Mouse (Mus musculus): ENCODE measurements around the gene Dock6. TPM values are rescaled to one million over a fixed set of nuclear protein-coding genes. Genes with fewer than 3 reads are reported as not detected.
A peak's percentile ranks its signal among the peaks of the same experiment; 100 is the strongest.
"Not testable (repeated sequence)": the region's sequence is repeated elsewhere in the genome, so short reads cannot be mapped to it uniquely, and the experiment has no call there.

Dock6 gene
- polyA plus RNA-seq, 1 experiment from 2014 or later: 18.9 TPM

DNA sequence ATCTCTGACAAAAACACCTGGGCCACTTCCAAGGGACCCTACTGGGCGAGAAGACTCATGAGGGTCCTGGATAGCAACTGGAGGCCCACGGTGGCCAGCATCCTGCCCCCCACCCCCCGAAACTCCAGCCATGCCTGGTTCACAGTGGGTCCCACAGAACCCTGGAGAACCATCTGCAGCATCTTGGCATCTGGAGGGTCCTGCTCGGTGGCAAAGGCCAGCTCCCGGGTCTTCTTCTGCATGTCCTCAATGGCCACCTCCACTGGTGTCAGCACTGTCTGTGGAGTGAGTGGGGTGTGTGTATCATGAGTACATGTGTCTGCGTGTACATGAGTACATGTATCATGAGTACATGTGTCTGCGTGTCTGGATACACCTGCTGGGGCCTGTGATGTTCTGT lies 50.8 kb downstream of the Dock6 start:
- Histone ChIP-seq H3K4me2 (no peak overlapping the region), H3K4me1 (peaks cover 20% of the 10 kb centered on the region), H3K9ac (no peak overlapping the region), H3K27me3 (peaks cover 3% of the 10 kb centered on the region; the same call in 1 of the 2 replicates), H3K4me3 (replicated peaks) (no peak overlapping the region), H3K36me3 (replicated peaks) (no peaks in the 10 kb centered on the region), H3K9me3 (no peaks in the 10 kb centered on the region), H3K27ac (no peak overlapping the region)
- WGBS: 93% methylated on average over 7 of the region's 7 CpGs
- no peak for ATAC-seq (ENCODE audit: low FRiP score)

DNA sequence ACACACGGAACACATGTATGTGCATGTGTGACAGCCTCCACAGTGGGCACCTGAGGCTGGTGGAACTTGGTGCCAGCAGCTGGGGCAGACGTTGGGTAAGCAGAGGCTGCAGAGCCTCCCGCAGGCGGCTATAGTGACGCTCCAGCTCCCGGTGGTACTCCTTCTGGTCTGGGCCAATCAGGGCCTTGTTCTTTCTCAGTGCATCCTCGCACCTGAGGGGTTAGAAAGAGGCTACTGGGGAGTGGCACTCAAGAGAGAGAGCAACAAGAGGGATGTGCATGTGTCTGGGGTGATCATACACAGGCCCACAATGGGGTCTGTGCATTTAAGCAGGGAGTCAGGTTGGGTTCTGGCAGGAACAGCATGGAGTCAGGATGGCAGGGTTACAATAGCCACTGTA lies 51.3 kb downstream of the Dock6 start:
- Histone ChIP-seq H3K27me3 (peaks cover 3% of the 10 kb centered on the region; the same call in 1 of the 2 replicates), H3K4me2 (no peak overlapping the region), H3K9ac (no peak overlapping the region), H3K9me3 (no peaks in the 10 kb centered on the region), H3K27ac (no peak overlapping the region), H3K36me3 (replicated peaks) (no peaks in the 10 kb centered on the region), H3K4me3 (replicated peaks) (no peak overlapping the region), H3K4me1 (peaks cover 25% of the 10 kb centered on the region)
- ATAC-seq (ENCODE audit: low FRiP score): no peak
- 78% methylated on average over 7 of the region's 7 CpGs for WGBS

DNA sequence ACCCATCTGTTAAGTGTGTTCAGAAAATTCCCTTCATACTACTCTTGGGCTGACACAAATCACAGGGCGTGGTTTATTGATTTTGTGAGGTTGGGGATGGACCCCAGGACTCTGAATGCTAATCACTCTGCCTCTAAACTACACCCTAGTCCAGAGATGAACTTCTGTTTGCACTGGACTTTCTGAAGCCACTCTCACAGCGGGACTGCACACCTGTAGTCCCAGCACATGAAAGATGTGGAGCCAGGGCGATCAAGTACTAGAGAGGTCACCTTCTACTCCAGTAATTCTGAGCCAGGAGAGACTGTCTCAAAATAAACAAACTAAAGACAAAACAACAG lies 53.5 kb downstream of the Dock6 start:
- peaks cover 7% of the 10 kb centered on the region for H3K36me3 ChIP-seq (replicated peaks)
- H3K9me3 ChIP-seq: no peaks in the 10 kb centered on the region
- H3K4me2 ChIP-seq: peak overlapping the region; percentile 88
- no peak overlapping the region for H3K9ac ChIP-seq
- peak overlapping the region; percentile 74 for H3K4me3 ChIP-seq (replicated peaks)
- H3K4me1 ChIP-seq: peaks cover 22% of the 10 kb centered on the region
- ATAC-seq (ENCODE audit: low FRiP score): no peak
- peaks cover 3% of the 10 kb centered on the region; the same call in 1 of the 2 replicates for H3K27me3 ChIP-seq
- H3K27ac ChIP-seq: peak overlapping the region; percentile 75; the same call in 1 of the 2 replicates
- WGBS: 49% methylated on average over 3 of the region's 3 CpGs

DNA sequence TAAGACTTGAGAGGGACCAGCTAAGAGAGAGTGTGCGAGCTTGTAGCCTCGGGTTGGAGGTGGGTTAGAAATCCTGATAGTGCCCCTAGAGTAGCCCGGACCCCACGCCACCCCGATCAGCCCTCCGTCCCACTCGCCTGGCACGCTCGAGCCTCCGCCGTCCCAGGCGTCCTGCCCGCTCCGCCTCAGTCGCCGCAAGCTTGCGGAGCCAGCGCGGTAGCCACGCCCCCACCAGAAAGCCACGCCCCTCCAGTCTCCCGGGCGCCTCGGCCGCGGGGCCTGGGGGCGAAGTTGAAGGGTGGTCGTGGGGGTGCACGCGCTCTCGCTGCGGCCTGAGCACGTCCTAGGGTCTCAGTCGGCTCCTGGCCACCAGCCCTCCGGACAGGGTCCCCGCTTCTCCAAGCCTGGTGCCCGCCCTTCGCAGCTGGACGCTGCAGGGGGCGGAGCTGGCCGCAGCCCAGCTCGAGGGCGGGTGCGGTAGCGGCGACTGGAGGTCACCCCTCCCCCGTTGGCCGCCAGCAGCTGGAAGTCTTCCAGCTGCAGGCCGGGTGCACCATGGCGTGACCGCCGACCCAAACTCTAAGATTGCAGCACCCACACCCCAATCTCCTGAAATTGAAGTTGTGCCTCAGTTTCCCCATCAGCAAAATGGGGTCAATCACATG lies 54.0 kb downstream of the Dock6 start, which contains the start of gene Kank2:
Gene Kank2, minus strand, starts transcription at position 400 of the 665 bp plus-strand sequence.
- ATAC-seq (ENCODE audit: low FRiP score): peak; percentile 87
- Histone ChIP-seq H3K9me3 (no peaks in the 10 kb centered on the region), H3K4me1 (peaks cover 22% of the 10 kb centered on the region), H3K27ac (peak within 1 kb of the TSS; percentile 75), H3K9ac (peak within 1 kb of the TSS; percentile 72), H3K4me2 (peak within 1 kb of the TSS; percentile 88), H3K27me3 (peaks cover 3% of the 10 kb centered on the region; the same call in 1 of the 2 replicates), H3K36me3 (replicated peaks) (peaks cover 12% of the 10 kb centered on the region), H3K4me3 (replicated peaks) (peak within 1 kb of the TSS; percentile 74)
- under 1% methylated on average over 51 of the region's 52 CpGs for WGBS

DNA sequence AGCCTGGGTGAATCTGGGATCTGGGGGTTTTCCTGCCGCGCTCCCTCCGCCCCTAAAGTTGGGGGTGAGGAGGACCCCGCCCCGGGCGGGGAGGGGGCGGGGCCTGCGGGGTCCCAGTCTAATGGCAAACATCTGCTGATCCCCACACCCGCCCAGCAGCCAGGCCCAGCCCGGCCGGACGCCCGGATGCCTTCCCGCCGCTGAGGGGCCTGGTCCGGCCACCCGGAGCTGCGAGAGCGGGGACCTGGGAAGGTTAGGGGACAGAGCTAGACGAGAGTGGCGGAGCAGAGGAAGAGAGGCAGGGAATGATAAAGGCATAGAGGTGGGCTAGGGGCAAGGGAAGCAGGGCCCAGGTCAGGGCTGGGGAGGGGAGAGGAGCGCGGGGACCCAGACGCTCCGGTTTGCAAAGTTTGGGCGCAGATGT lies 54.5 kb downstream of the Dock6 start:
- ATAC-seq (ENCODE audit: low FRiP score): peak; percentile 50
- Histone ChIP-seq H3K9ac (peak overlapping the region; percentile 72), H3K4me2 (peak overlapping the region; percentile 88), H3K27me3 (peaks cover 3% of the 10 kb centered on the region; the same call in 1 of the 2 replicates), H3K4me3 (replicated peaks) (peak overlapping the region; percentile 74), H3K9me3 (no peaks in the 10 kb centered on the region), H3K4me1 (peaks cover 22% of the 10 kb centered on the region), H3K36me3 (replicated peaks) (peaks cover 14% of the 10 kb centered on the region), H3K27ac (peak overlapping the region; percentile 75)
- 0% methylated on average over 23 of the region's 26 CpGs for WGBS

DNA sequence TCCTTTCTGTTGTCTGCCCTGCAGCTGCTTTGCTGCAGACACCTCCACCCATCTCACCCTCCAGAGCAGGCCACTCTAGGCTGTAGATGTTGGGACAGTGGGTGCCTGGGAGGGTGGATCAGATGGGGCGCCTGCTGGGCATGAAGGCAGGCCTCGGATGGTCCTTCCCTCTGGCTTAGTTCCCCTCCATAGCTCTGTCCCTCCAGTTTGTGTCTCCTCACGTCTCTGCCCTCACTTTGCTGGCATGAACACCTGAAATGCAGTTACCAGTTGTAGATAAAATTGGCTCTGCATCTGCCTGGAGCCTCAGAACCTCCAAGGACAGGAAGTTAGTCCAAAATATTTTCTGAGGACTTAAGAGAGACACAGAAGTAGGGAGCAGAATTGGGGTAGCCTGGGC lies 55.5 kb downstream of the Dock6 start:
- Histone ChIP-seq H3K9me3 (no peaks in the 10 kb centered on the region), H3K4me2 (no peak overlapping the region), H3K4me1 (peaks cover 22% of the 10 kb centered on the region), H3K27me3 (peaks cover 3% of the 10 kb centered on the region; the same call in 1 of the 2 replicates), H3K4me3 (replicated peaks) (no peak overlapping the region), H3K36me3 (replicated peaks) (peaks cover 14% of the 10 kb centered on the region), H3K27ac (no peak overlapping the region), H3K9ac (no peak overlapping the region)
- 74% methylated on average over 3 of the region's 3 CpGs for WGBS
- ATAC-seq (ENCODE audit: low FRiP score): no peak

DNA sequence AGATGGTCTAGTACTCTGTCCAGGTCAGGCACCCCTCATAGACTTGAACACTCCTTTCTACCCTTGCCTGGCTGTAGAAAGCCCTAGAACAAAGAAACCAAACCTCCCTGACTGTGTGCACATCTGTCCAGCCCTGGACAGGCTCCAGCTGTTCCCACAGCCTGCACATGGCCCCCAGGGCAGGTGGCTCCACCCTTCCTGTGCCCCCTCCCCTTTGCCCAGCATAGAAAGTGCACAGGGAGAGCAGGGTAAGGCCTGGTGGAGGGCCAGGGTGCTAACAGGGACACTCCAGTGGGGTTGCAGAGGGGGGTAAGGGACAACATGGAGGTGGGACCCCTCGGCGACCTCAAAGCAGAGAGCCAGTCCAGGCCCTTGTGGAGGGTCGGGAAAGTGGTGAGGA lies 56.2 kb downstream of the Dock6 start:
- WGBS: 64% methylated on average over 3 of the region's 3 CpGs
- Histone ChIP-seq H3K4me2 (no peak overlapping the region), H3K36me3 (replicated peaks) (peaks cover 14% of the 10 kb centered on the region), H3K9ac (no peak overlapping the region), H3K27me3 (peaks cover 3% of the 10 kb centered on the region; the same call in 1 of the 2 replicates), H3K4me1 (peaks cover 22% of the 10 kb centered on the region), H3K9me3 (no peaks in the 10 kb centered on the region), H3K27ac (no peak overlapping the region), H3K4me3 (replicated peaks) (no peak overlapping the region)
- no peak for ATAC-seq (ENCODE audit: low FRiP score)

DNA sequence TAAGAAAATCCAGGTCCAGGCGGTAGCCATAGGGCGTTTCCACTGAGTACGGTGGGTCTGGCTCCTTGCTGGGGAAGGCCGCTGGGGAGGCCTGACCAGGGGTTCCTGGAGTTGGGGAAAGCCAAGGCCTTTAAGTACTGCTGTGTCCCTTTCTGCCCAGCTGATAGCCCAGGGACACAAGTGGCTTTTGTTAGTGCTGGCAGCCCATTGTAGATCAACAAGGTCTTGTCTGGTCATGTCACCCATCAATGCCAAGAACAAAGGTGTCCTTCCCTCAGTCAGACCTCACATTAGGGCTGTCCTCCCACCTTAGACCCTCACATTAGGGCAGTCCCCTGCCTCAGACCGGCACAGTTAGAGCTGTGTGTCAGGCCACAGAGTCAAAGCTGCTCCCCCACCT lies 56.9 kb downstream of the Dock6 start:
- Histone ChIP-seq H3K27me3 (peaks cover 3% of the 10 kb centered on the region; the same call in 1 of the 2 replicates), H3K9me3 (no peaks in the 10 kb centered on the region), H3K4me2 (no peak overlapping the region), H3K4me1 (peaks cover 22% of the 10 kb centered on the region), H3K4me3 (replicated peaks) (no peak overlapping the region), H3K9ac (no peak overlapping the region), H3K36me3 (replicated peaks) (peaks cover 14% of the 10 kb centered on the region), H3K27ac (no peak overlapping the region)
- no peak for ATAC-seq (ENCODE audit: low FRiP score)
- 83% methylated on average over 5 of the region's 5 CpGs for WGBS

DNA sequence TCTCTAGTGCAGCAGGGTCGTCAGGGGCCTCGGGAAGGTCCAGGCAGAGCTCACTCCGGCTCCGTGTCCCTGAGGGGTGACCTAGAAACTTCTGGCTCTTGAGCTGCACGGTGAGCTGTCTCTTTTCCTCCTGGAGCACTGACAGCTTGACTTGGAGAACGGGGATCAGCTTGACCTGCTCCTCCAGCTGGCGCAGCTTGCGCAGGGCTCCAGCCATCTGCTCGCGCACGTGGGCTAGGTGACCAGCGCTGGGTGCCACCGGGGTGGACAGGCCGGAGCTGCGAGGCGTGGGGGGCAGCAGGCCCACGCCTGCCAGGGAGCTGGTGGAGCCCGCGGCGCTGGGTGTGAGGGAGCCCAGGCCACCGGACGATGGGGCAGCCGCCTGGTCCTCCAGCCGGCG lies 57.5 kb downstream of the Dock6 start:
- Histone ChIP-seq H3K4me2 (no peak overlapping the region), H3K27ac (no peak overlapping the region), H3K9me3 (no peaks in the 10 kb centered on the region), H3K9ac (no peak overlapping the region), H3K27me3 (peaks cover 3% of the 10 kb centered on the region; the same call in 1 of the 2 replicates), H3K4me3 (replicated peaks) (no peak overlapping the region), H3K4me1 (peaks cover 22% of the 10 kb centered on the region), H3K36me3 (replicated peaks) (peaks cover 14% of the 10 kb centered on the region)
- no peak for ATAC-seq (ENCODE audit: low FRiP score)
- WGBS: 95% methylated on average over 25 of the region's 25 CpGs

DNA sequence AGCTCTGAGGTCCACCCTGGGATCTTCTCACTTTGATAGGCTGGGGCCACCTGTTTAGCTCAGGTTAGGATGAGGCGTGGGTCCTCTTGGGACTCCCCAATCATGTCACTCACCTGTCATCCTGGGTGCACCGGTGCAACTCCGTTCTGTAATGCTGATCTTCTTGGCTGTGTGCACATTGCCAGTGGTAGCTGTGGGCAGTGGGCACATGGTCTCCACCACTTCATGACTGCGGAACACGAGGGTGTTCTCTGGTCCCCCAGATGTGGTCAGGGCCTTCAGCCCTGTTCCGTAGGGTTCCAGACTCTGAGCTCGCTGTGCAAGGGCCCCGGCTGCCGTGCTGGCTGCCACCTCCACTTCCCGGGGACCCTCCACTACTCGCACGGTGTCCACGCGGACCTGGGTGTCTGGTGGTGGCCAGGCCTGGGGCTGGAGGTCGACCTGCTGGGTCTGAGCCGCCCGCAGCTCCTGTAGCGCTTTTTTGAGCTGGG lies 58.0 kb downstream of the Dock6 start:
- no peak overlapping the region for H3K27ac ChIP-seq
- no peaks in the 10 kb centered on the region for H3K9me3 ChIP-seq
- H3K4me2 ChIP-seq: no peak overlapping the region
- peaks cover 22% of the 10 kb centered on the region for H3K4me1 ChIP-seq
- 96% methylated on average over 18 of the region's 18 CpGs for WGBS
- ATAC-seq (ENCODE audit: low FRiP score): no peak
- H3K9ac ChIP-seq: no peak overlapping the region
- peaks cover 14% of the 10 kb centered on the region for H3K36me3 ChIP-seq (replicated peaks)
- peaks cover 3% of the 10 kb centered on the region; the same call in 1 of the 2 replicates for H3K27me3 ChIP-seq
- H3K4me3 ChIP-seq (replicated peaks): no peak overlapping the region

DNA sequence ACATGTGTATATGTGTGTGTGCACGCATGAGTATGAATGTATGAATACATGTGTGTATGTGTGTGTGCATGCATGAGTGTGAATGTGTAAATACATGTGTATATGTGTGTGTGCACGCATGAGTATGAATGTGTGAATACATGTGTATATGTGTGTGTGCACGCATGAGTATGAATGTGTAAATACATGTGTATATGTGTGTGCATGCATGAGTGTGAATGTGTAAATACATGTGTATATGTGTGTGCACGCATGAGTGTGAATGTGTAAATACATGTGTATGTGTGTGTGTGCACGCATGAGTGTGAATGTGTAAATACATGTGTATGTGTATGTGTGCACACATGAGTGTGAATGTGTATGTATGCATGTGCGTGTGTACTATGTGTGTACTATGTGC lies 58.9 kb downstream of the Dock6 start:
- H3K4me2 ChIP-seq; H3K4me3 ChIP-seq (replicated peaks); H3K9ac ChIP-seq; H3K9me3 ChIP-seq; ATAC-seq (ENCODE audit: low FRiP score); H3K27ac ChIP-seq; H3K27me3 ChIP-seq: not testable (repeated sequence)
- Histone ChIP-seq H3K36me3 (replicated peaks) (peaks cover 17% of the 10 kb centered on the region), H3K4me1 (peaks cover 18% of the 10 kb centered on the region)
- WGBS: 97% methylated on average over 6 of the region's 6 CpGs

DNA sequence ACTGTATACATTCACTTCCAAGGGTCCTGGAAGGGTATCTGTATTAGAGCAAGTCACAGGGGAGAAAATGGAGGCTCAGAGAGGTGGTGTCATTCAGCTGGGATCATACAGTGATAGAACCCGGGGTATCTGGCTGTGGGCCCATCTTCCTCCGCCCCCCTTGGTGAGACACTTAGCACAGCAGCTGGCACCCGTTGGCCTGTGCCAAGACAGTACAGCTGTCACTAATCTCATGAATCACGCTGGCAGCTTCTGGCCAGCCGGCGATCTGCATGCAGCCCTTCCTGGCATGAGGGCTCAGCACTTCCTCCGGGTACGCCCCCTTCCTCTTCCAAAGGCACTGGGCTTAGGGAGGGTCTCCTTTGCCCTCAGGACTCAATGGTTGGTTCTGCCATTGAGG lies 59.8 kb downstream of the Dock6 start:
- no peak overlapping the region for H3K4me3 ChIP-seq (replicated peaks)
- 83% methylated on average over 8 of the region's 8 CpGs for WGBS
- peaks cover 17% of the 10 kb centered on the region for H3K36me3 ChIP-seq (replicated peaks)
- H3K9ac ChIP-seq: no peak overlapping the region
- no peaks in the 10 kb centered on the region for H3K27me3 ChIP-seq
- no peaks in the 10 kb centered on the region for H3K9me3 ChIP-seq
- peaks cover 13% of the 10 kb centered on the region for H3K4me1 ChIP-seq
- H3K27ac ChIP-seq: 0 out of 2 replicates have a peak overlapping the region, but pooled peaks have one; percentile 5
- ATAC-seq (ENCODE audit: low FRiP score): no peak
- H3K4me2 ChIP-seq: no peak overlapping the region

DNA sequence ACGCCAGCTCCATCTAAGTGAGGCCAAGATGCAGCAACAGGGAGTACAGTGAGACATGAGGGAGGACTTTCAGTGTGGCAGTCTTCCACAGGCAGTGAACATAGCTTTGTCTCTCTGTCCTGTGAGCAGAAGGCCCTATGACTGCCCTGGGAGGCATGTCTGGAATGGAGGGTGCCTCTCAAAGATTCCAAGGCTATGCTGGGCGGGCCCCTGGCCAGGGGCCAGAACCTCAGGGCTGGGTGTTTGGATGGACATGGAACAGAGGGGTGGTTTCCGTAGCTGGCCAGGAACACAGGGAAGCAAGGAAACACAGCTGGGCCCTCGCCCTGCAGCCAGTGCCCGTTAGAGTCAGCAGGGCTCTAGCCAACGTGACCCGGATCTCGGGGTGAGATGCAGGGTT lies 60.6 kb downstream of the Dock6 start:
- no peak for ATAC-seq (ENCODE audit: low FRiP score)
- Histone ChIP-seq H3K4me1 (peaks cover 6% of the 10 kb centered on the region), H3K4me3 (replicated peaks) (no peak overlapping the region), H3K27ac (no peak overlapping the region), H3K4me2 (no peak overlapping the region), H3K9me3 (no peaks in the 10 kb centered on the region), H3K36me3 (replicated peaks) (peaks cover 17% of the 10 kb centered on the region), H3K27me3 (no peaks in the 10 kb centered on the region), H3K9ac (no peak overlapping the region)
- 91% methylated on average over 8 of the region's 8 CpGs for WGBS
